Mouse (Mus musculus) naive thymus-derived CD4-positive, alpha-beta T cell, adult 2 months (primary cell): ENCODE results near the gene Tdrd5.
"Not testable (repeated sequence)": the region's sequence is repeated elsewhere in the genome, so short reads cannot be mapped to it uniquely, and the experiment has no call there.

Experiments
- DNase-seq: peaks from one replicate; pipeline ENCODE4 v3.0.0-alpha.2; 2011; ENCODE audit warnings: low read depth

The Tdrd5 gene

GRCm38 (mm10) chr1:156254866-156255265 is 48.6 kb downstream of the Tdrd5 start:
- DNase-seq, result no peak

- DNase-seq, result not testable (repeated sequence)
Measured at GRCm38 (mm10) chr1:156251096-156251495, 52.4 kb downstream of the Tdrd5 start.

GRCm38 (mm10) chr1:156247893-156248292 is 55.6 kb downstream of the Tdrd5 start:
- no peak for DNase-seq

- peak; percentile 76 for DNase-seq
Measured at GRCm38 (mm10) chr1:156241713-156242348, 61.6 kb downstream of the Tdrd5 start.

GRCm38 (mm10) chr1:156241035-156241434 is 62.4 kb downstream of the Tdrd5 start:
- peak; percentile 59 for DNase-seq

- DNase-seq, result no peak
Measured at GRCm38 (mm10) chr1:156231122-156231521, 72.3 kb downstream of the Tdrd5 start.

- DNase-seq, result no peak
Measured at GRCm38 (mm10) chr1:156230339-156231089, 73.0 kb downstream of the Tdrd5 start.

- peak; percentile 54 for DNase-seq
Measured at GRCm38 (mm10) chr1:156229448-156229847, 74.0 kb downstream of the Tdrd5 start.

- DNase-seq, result no peak
Measured at GRCm38 (mm10) chr1:156228728-156229127, 74.7 kb downstream of the Tdrd5 start.

GRCm38 (mm10) chr1:156226903-156227302 is 76.6 kb downstream of the Tdrd5 start:
- no peak for DNase-seq

- no peak for DNase-seq
Measured at GRCm38 (mm10) chr1:156222205-156223000, 81.1 kb downstream of the Tdrd5 start.

- DNase-seq, result no peak
Measured at GRCm38 (mm10) chr1:156221327-156221726, 82.1 kb downstream of the Tdrd5 start.

- no peak for DNase-seq
Measured at GRCm38 (mm10) chr1:156218573-156218972, 84.9 kb downstream of the Tdrd5 start.

- DNase-seq, result no peak
Measured at GRCm38 (mm10) chr1:156217941-156218340, 85.5 kb downstream of the Tdrd5 start.

GRCm38 (mm10) chr1:156217393-156217792 is 86.1 kb downstream of the Tdrd5 start:
- DNase-seq, result no peak

- DNase-seq, result no peak
Measured at GRCm38 (mm10) chr1:156216249-156216648, 87.2 kb downstream of the Tdrd5 start.

- DNase-seq, result no peak
Measured at GRCm38 (mm10) chr1:156214651-156215050, 88.8 kb downstream of the Tdrd5 start.

- DNase-seq, result no peak
Measured at GRCm38 (mm10) chr1:156212923-156213322, 90.5 kb downstream of the Tdrd5 start.

GRCm38 (mm10) chr1:156211809-156212317 is 91.6 kb downstream of the Tdrd5 start:
- DNase-seq, result no peak
